Mouse (Mus musculus) lung, adult 2 months (tissue): ENCODE results near the gene Mau2.

ENCODE experiments used
- CTCF ChIP-seq: fragments of 200-500 bp; IDR thresholded peaks from 2 replicates; pipeline ENCODE4 v1.5.1; 2011; ENCODE audit warnings: mild to moderate bottlenecking, low read length, control low read depth; ENCODE audit not compliant: insufficient read depth
- POLR2A ChIP-seq: fragments of 200-500 bp; IDR thresholded peaks from 2 replicates; pipeline ENCODE4 v1.6.1; 2011; ENCODE audit warnings: low read depth, mild to moderate bottlenecking, control low read depth, low read length, borderline replicate concordance; ENCODE audit errors: extremely low read depth

DNA sequence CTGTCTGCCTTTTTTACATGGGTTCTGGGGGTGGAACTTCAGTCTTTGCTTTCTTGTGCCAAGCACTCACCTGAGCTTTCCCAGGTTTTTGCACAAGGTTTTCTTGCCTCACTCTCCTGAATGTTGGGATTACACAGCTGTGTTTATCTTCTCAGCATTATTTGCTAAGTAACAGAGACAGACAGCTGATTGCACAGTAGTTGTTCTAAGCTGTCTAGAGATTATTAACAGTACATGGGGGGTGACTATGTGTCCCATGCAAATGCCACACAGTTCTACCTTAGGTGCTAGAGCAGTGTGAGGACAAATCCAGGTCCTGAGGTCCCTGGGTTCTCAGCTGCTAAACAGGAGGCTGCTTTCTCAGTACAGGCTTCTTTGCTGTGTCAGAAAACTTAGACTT, 7.1 kb upstream of the Mau2 start:
- no peak for TF ChIP-seq CTCF
- no peak for TF ChIP-seq POLR2A
